Mouse (Mus musculus) retina, postnatal 1 day (tissue): ENCODE results near the gene Olfr836.
"Not testable (repeated sequence)": the region's sequence is repeated elsewhere in the genome, so short reads cannot be mapped to it uniquely, and the experiment has no call there.

ENCODE experiments used
- DNase-seq: peaks from one replicate; pipeline ENCODE4 v3.0.0-alpha.2; 2012

The Olfr836 gene

DNA sequence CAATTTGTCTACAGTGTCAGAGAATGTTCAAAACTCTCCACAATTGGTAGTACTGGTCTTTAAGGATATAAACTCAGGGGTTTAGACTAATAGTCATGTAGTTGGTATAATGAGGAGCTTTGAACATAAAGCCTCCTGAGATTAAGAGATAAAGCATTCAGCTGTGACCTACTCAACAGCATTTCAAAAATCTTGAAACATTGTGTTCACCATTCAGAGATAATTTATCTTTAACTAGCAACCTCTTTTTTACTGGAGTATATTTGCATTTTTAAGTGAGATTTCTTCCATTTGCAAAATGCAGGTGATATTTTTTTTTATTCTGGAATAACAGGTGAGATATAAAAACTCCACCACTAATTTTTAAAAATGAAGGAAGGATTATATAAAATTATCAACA is at the start of gene Olfr836:
Olfr836 (plus strand) TSS at position 301 of the 400 bp plus-strand sequence.
- DNase-seq = no peak

- no peak for DNase-seq
Observed at GRCm38 (mm10) chr9:19084986-19085385, 35.2 kb upstream of the Olfr836 start.

- not testable (repeated sequence) for DNase-seq
Observed at GRCm38 (mm10) chr9:19092889-19093753, 27.1 kb upstream of the Olfr836 start.

GRCm38 (mm10) chr9:19097286-19097685 is 22.9 kb upstream of the Olfr836 start:
- DNase-seq = no peak

DNA sequence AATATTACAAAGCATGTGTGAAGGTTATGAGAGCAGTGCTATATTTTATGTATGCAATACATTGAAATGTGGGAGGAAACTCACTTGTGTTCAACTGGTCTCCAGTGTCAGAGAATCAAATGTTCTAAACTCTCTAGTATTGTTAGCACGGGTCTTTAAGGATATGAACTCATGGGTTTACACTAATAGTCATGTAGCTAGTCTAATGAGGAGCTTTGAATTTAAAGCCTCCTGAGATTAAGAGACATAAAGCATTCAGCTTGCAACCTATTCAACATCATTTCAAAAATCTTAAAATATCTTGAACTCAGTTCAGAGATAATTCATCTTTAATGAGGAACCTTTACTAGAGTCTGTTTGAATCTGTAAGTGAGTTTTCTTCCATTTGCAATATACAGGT is 15.8 kb downstream of the Olfr836 start, which contains the start of gene Olfr837:
Olfr837 (plus strand) TSS at position 301 of the 400 bp plus-strand sequence.
- DNase-seq = no peak
